9 mouse cellular contexts compared by ENCODE assay signal in the genomic region with DNA sequence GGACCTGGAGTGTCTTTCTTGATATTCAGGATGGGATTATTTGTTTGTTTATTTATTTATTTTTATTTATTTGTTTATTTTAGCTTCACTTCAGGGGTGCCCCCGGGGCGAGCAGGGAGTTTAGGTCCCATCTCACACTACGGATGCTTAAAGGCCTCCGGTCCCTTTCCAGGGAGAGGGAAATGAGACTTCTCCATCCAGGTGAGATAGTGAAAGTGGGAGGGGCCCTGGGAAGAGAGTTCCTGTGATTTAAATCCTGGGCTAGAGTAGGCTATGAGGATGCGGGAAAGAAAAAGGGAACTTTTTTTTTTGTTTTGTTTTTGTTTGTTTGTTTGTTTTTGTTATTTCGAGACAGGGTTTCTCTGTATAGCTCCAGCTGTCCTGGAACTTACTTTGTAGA. TPM values are rescaled to one million over a fixed set of nuclear protein-coding genes. Genes with fewer than 3 reads are reported as not detected.
DNase-seq lines count a peak whose midpoint lies in the region; ATAC-seq lines count a peak whose summit lies in the region.
"Had no signal": no experiment of that assay in that cellular context is flagged by ENCODE, and none has a peak within 500 bp of the region (broad histone marks: within the 10 kb centered on the region; RNA-seq: fewer than 3 reads in every experiment).

No protein-coding gene starts in this region.

- no peaks in the 10 kb centered on the region for H3K9me3 ChIP-seq in kidney, embryonic 15.5 days (replicated peaks)
- no peaks in the 10 kb centered on the region for H3K9me3 ChIP-seq in embryonic facial prominence, embryonic 10.5 days
- H3K9me3 ChIP-seq in intestine, embryonic 14.5 days (ENCODE audit: control insufficient read depth, low read length), result no peaks in the 10 kb centered on the region
- H3K9me3 ChIP-seq in midbrain, embryonic 16.5 days (replicated peaks; ENCODE audit: control insufficient read depth, low read length, poor library complexity, severe bottlenecking), result no peaks in the 10 kb centered on the region

- peak overlapping the region; percentile 61; the same call in 1 of the 2 replicates for H3K27ac ChIP-seq in kidney, embryonic 15.5 days
- H3K27ac ChIP-seq in embryonic facial prominence, embryonic 10.5 days (replicated peaks), result peak overlapping the region; percentile 60
- no peak overlapping the region for H3K27ac ChIP-seq in intestine, embryonic 14.5 days (ENCODE audit: low read depth)
- H3K27ac ChIP-seq in midbrain, embryonic 16.5 days (ENCODE audit: low read length), result peak overlapping the region; percentile 51

- ATAC-seq in kidney, embryonic 15.5 days (replicated peaks; ENCODE audit: low FRiP score), result no peak
- ATAC-seq in intestine, embryonic 14.5 days (replicated peaks; ENCODE audit: low FRiP score, low TSS enrichment, low read depth), result 0 out of 2 replicates have a peak, but pooled peaks have one; percentile 15
- 0 out of 2 replicates have a peak, but pooled peaks have one; percentile 47 for ATAC-seq in midbrain, embryonic 16.5 days

- WGBS in kidney, embryonic 15.5 days, result 35% methylated on average over 6 of the region's 6 CpGs
- WGBS in embryonic facial prominence, embryonic 10.5 days, result 34% methylated on average over 6 of the region's 6 CpGs
- WGBS in intestine, embryonic 14.5 days, result 30% methylated on average over 6 of the region's 6 CpGs
- 34% methylated on average over 6 of the region's 6 CpGs for WGBS in midbrain, embryonic 16.5 days

- DNase-seq in kidney, adult 11 months, result no peak
- no peak for DNase-seq in embryonic facial prominence, embryonic 10.5 days (ENCODE audit: low spot score)
- DNase-seq in intestine, embryonic 14.5 days (ENCODE audit: low spot score), result no peak
- DNase-seq in layer of hippocampus, postnatal 36 days, result no peak
- DNase-seq in spleen, postnatal 10 days (ENCODE audit: low spot score in 2 of 2), result no peak
- DNase-seq in MN1 (ENCODE audit: low spot score), result no peak

- H3K4me1 ChIP-seq in kidney, embryonic 15.5 days, result peaks cover 33% of the 10 kb centered on the region
- peaks cover 19% of the 10 kb centered on the region for H3K4me1 ChIP-seq in embryonic facial prominence, embryonic 10.5 days
- no peaks in the 10 kb centered on the region; the same call in 1 of the 2 replicates for H3K4me1 ChIP-seq in intestine, embryonic 14.5 days (replicated peaks; ENCODE audit: control insufficient read depth, insufficient read depth, low read length)
- H3K4me1 ChIP-seq in midbrain, embryonic 16.5 days (ENCODE audit: control insufficient read depth, insufficient read depth, low read length), result peaks cover 17% of the 10 kb centered on the region

- H3K4me3 ChIP-seq in kidney, embryonic 15.5 days (replicated peaks), result peak overlapping the region; percentile 51
- H3K4me3 ChIP-seq in embryonic facial prominence, embryonic 10.5 days, result peak overlapping the region; percentile 57
- peak overlapping the region; percentile 39 for H3K4me3 ChIP-seq in intestine, embryonic 14.5 days (ENCODE audit: low read depth, low read length)
- peak overlapping the region; percentile 49 for H3K4me3 ChIP-seq in midbrain, embryonic 16.5 days (ENCODE audit: low read depth, low read length)

- peak overlapping the region; percentile 66 for H3K4me2 ChIP-seq in kidney, embryonic 15.5 days
- H3K4me2 ChIP-seq in intestine, embryonic 14.5 days (ENCODE audit: low read length), result peak overlapping the region; percentile 53
- peak overlapping the region; percentile 61 for H3K4me2 ChIP-seq in midbrain, embryonic 16.5 days (ENCODE audit: low read length)

- no peaks in the 10 kb centered on the region for H3K27me3 ChIP-seq in kidney, embryonic 15.5 days
- no peaks in the 10 kb centered on the region for H3K27me3 ChIP-seq in embryonic facial prominence, embryonic 10.5 days (replicated peaks; ENCODE audit: low read depth, poor library complexity, severe bottlenecking)
- no peaks in the 10 kb centered on the region for H3K27me3 ChIP-seq in intestine, embryonic 14.5 days (replicated peaks; ENCODE audit: control insufficient read depth, insufficient read depth, low read length)
- H3K27me3 ChIP-seq in midbrain, embryonic 16.5 days (ENCODE audit: control insufficient read depth, insufficient read depth, low read depth, low read length), result no peaks in the 10 kb centered on the region

- H3K36me3 ChIP-seq in kidney, embryonic 15.5 days, result peaks cover 10% of the 10 kb centered on the region
- peaks cover 12% of the 10 kb centered on the region for H3K36me3 ChIP-seq in embryonic facial prominence, embryonic 10.5 days (replicated peaks)
- H3K36me3 ChIP-seq in intestine, embryonic 14.5 days (ENCODE audit: control insufficient read depth, insufficient read depth, low read length), result no peaks in the 10 kb centered on the region
- peaks cover 7% of the 10 kb centered on the region for H3K36me3 ChIP-seq in midbrain, embryonic 16.5 days (ENCODE audit: control insufficient read depth, insufficient read depth, low read length)

- H3K9ac ChIP-seq in kidney, embryonic 15.5 days, result peak overlapping the region; percentile 39
- peak overlapping the region; percentile 37 for H3K9ac ChIP-seq in intestine, embryonic 14.5 days (ENCODE audit: low read length)
- H3K9ac ChIP-seq in midbrain, embryonic 16.5 days (ENCODE audit: low read depth, low read length), result peak overlapping the region; percentile 69

RNA-seq across cellular contexts. Expression of a gene that starts 0.6 kb away (rescaled TPM):
- 82.9 and 86.1 TPM in 2 replicates for polyA plus RNA-seq in kidney, embryonic 15.5 days (2015; fragmentation: Nextera tagmentation; extraction: Ambion mirVana)
- 73.1 and 77.4 TPM in 2 replicates for polyA plus RNA-seq in embryonic facial prominence, embryonic 10.5 days (2016; fragmentation: Nextera tagmentation; extraction: Ambion mirVana)
- 132 and 141 TPM in 2 replicates for polyA plus RNA-seq in intestine, embryonic 14.5 days (2014; fragmentation: Nextera tagmentation; extraction: Ambion mirVana)
- 106 and 109 TPM in 2 replicates for polyA plus RNA-seq in midbrain, embryonic 16.5 days (2015; fragmentation: Nextera tagmentation; extraction: Ambion mirVana)
- total RNA-seq in layer of hippocampus, postnatal 36 days (2021), result 10 to 100 TPM; 40.6 to 41.0 TPM

RNA-seq across cellular contexts. Expression of a gene that starts 11.0 kb away (rescaled TPM):
- 210 and 217 TPM in 2 replicates for polyA plus RNA-seq in kidney, embryonic 15.5 days (2015; fragmentation: Nextera tagmentation; extraction: Ambion mirVana)
- 206 and 217 TPM in 2 replicates for polyA plus RNA-seq in embryonic facial prominence, embryonic 10.5 days (2016; fragmentation: Nextera tagmentation; extraction: Ambion mirVana)
- polyA plus RNA-seq in intestine, embryonic 14.5 days (2014; fragmentation: Nextera tagmentation; extraction: Ambion mirVana), result 275 and 289 TPM in 2 replicates
- 105 and 121 TPM in 2 replicates for polyA plus RNA-seq in midbrain, embryonic 16.5 days (2015; fragmentation: Nextera tagmentation; extraction: Ambion mirVana)
- total RNA-seq in layer of hippocampus, postnatal 36 days (2021), result 100 to 1,000 TPM; 448 to 513 TPM

RNA-seq across cellular contexts. Expression of a gene that starts 14.2 kb away (rescaled TPM):
- 0.75 and 1.7 TPM in 2 replicates for polyA plus RNA-seq in kidney, embryonic 15.5 days (2015; fragmentation: Nextera tagmentation; extraction: Ambion mirVana)
- polyA plus RNA-seq in embryonic facial prominence, embryonic 10.5 days (2016; fragmentation: Nextera tagmentation; extraction: Ambion mirVana), result 0.09 and 0.20 TPM in 2 replicates
- 0.81 and 0.97 TPM in 2 replicates for polyA plus RNA-seq in intestine, embryonic 14.5 days (2014; fragmentation: Nextera tagmentation; extraction: Ambion mirVana)
- polyA plus RNA-seq in midbrain, embryonic 16.5 days (2015; fragmentation: Nextera tagmentation; extraction: Ambion mirVana), result 0.15 and 0.26 TPM in 2 replicates
- total RNA-seq in layer of hippocampus, postnatal 36 days (2021), result under 1 TPM; 0.42 to 0.51 TPM

RNA-seq across cellular contexts. Expression of a gene that starts 44.1 kb away (rescaled TPM):
- polyA plus RNA-seq in kidney, embryonic 15.5 days (2015; fragmentation: Nextera tagmentation; extraction: Ambion mirVana), result 2.8 and 5.5 TPM in 2 replicates
- polyA plus RNA-seq in embryonic facial prominence, embryonic 10.5 days (2016; fragmentation: Nextera tagmentation; extraction: Ambion mirVana), result 7.6 TPM in 1 of 2 replicates, not detected in the other
- polyA plus RNA-seq in intestine, embryonic 14.5 days (2014; fragmentation: Nextera tagmentation; extraction: Ambion mirVana), result 3.4 TPM in 1 of 2 replicates, not detected in the other
- polyA plus RNA-seq in midbrain, embryonic 16.5 days (2015; fragmentation: Nextera tagmentation; extraction: Ambion mirVana), result 12.6 TPM in 1 of 2 replicates, not detected in the other
- not detected for total RNA-seq in layer of hippocampus, postnatal 36 days (2021)
- polyA plus RNA-seq: testis, adult 2 months had no signal

RNA-seq across cellular contexts. Expression of a gene that starts 53.4 kb away (rescaled TPM):
- polyA plus RNA-seq in kidney, embryonic 15.5 days (2015; fragmentation: Nextera tagmentation; extraction: Ambion mirVana), result 10.8 and 11.1 TPM in 2 replicates
- 9.9 and 10.6 TPM in 2 replicates for polyA plus RNA-seq in embryonic facial prominence, embryonic 10.5 days (2016; fragmentation: Nextera tagmentation; extraction: Ambion mirVana)
- polyA plus RNA-seq in intestine, embryonic 14.5 days (2014; fragmentation: Nextera tagmentation; extraction: Ambion mirVana), result 14.4 and 15.8 TPM in 2 replicates
- 3.1 and 3.5 TPM in 2 replicates for polyA plus RNA-seq in midbrain, embryonic 16.5 days (2015; fragmentation: Nextera tagmentation; extraction: Ambion mirVana)
- total RNA-seq in layer of hippocampus, postnatal 36 days (2021), result 10 to 100 TPM; 22.4 to 23.1 TPM
